Mouse (Mus musculus) limb, embryonic 15.5 days (tissue): ENCODE results near the gene Ltc4s. TPM values are rescaled to one million over a fixed set of nuclear protein-coding genes. Genes with fewer than 3 reads are reported as not detected.

Source experiments
- ATAC-seq: fragments of 200-750 bp; cut with Nextera tagmentation; 2 replicates; pipeline ENCODE4 v1.8.0; 2017; ENCODE audit warnings: low read depth, moderate TSS enrichment; ENCODE audit not compliant: insufficient number of reproducible peaks, low FRiP score, low TSS enrichment
- H3K27ac ChIP-seq: fragments of 300-500 bp; sonication (generic); 2 replicates; pipeline ENCODE4 v1.5.1; 2015; ENCODE audit warnings: moderate library complexity, mild to moderate bottlenecking, inconsistent platforms
- H3K27me3 ChIP-seq: fragments of 300-500 bp; sonication (generic); 2 replicates; pipeline ENCODE4 v1.6.1; 2015; ENCODE audit warnings: inconsistent platforms
- H3K36me3 ChIP-seq: fragments of 300-500 bp; sonication (generic); 2 replicates; pipeline ENCODE4 v1.6.1; 2015; ENCODE audit warnings: inconsistent platforms
- H3K4me1 ChIP-seq: fragments of 300-500 bp; sonication (generic); 2 replicates; pipeline ENCODE4 v1.6.1; 2015; ENCODE audit warnings: inconsistent platforms
- H3K4me2 ChIP-seq: fragments of 300-500 bp; sonication (generic); 2 replicates; pipeline ENCODE4 v1.6.1; 2015; ENCODE audit warnings: mild to moderate bottlenecking, inconsistent platforms
- H3K4me3 ChIP-seq: fragments of 300-500 bp; sonication (generic); 2 replicates; pipeline ENCODE4 v1.5.1; 2015; ENCODE audit warnings: mild to moderate bottlenecking, inconsistent platforms
- H3K9ac ChIP-seq: fragments of 300-500 bp; sonication (generic); 2 replicates; pipeline ENCODE4 v1.6.1; 2015; ENCODE audit warnings: inconsistent platforms
- H3K9me3 ChIP-seq: fragments of 300-500 bp; sonication (generic); 2 replicates; pipeline ENCODE4 v1.6.1; 2016; ENCODE audit warnings: inconsistent platforms
- WGBS: fragments of 180-500 bp; shearing (Covaris S2); methylation state at CpG from one replicate; pipeline ENCODE4 v1.1.7; 2015; 5-methylcytosine and 5-hydroxymethylcytosine counted together
- polyA plus RNA-seq: library from polyadenylated mRNA; unstranded; fragments of >200 nt; fragmentation: Nextera tagmentation; extraction: Ambion mirVana; gene quantifications from 2 replicates; pipeline ENCODE4 v1.2.1, GENCODE M21; 2015

The Ltc4s gene
- 2.1 and 3.0 TPM in 2 replicates for polyA plus RNA-seq

DNA sequence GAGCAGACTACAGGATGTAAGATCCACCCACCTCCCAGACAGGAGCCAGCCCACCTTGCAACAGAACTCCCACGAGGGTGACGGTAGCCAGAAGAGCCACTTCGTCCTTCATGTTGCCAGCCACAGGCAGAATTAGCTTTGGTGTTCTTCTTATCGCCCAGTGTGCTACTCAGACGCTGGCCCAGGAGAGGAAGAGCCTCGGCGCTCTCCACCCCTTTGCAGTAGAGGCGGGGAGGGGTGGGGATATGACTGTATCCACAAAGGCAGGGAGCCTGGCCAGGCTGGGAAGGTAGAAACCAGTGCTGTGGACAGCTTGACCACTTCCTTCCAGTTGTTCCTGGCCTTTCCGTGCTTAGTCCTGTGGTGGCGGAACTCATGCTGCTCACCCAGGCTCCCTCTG is at the start of gene Ltc4s:
Gene Ltc4s (minus strand): TSS at position 293 of the 400 bp plus-strand sequence.
- peak within 1 kb of the TSS; percentile 98 for H3K4me2 ChIP-seq
- no peak within 1 kb of the TSS for H3K27ac ChIP-seq
- peaks cover 28% of the 10 kb centered on the region for H3K27me3 ChIP-seq
- H3K9ac ChIP-seq, result 0 out of 2 replicates have a peak within 1 kb of the TSS, but pooled peaks have one; percentile 34
- peaks cover 18% of the 10 kb centered on the region for H3K36me3 ChIP-seq
- ATAC-seq, result no peak
- WGBS, result 41% methylated on average over 10 of the region's 10 CpGs
- peaks cover 20% of the 10 kb centered on the region for H3K4me1 ChIP-seq
- peak within 1 kb of the TSS; percentile 59 for H3K4me3 ChIP-seq
- H3K9me3 ChIP-seq, result no peaks in the 10 kb centered on the region

DNA sequence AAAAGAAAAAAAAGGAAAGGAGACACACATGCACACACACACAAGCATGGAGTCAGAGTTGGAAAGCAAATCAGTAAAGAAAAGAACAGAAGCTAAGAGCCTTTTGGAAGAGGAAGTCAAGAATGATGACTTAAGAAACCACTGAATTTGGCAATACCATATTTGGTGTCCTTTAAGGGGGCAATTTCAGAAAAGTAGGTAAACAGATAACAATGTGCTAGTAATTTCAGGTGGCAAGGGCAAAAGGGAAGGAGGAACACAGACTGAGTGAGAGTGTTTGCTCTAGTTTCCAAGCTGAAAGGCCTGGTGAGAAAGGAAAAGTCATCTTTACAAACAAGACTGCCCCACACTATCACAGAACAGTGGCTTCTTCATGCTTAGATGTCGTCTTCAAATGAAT is 48.0 kb upstream of the Ltc4s start:
- Histone ChIP-seq H3K36me3 (peaks cover 16% of the 10 kb centered on the region), H3K4me1 (peaks cover 15% of the 10 kb centered on the region; the same call in 1 of the 2 replicates), H3K27me3 (no peaks in the 10 kb centered on the region), H3K4me3 (no peak overlapping the region), H3K9me3 (no peaks in the 10 kb centered on the region), H3K9ac (no peak overlapping the region), H3K4me2 (no peak overlapping the region), H3K27ac (no peak overlapping the region)
- WGBS, result 87% methylated on average over 1 of the region's 1 CpGs
- ATAC-seq, result no peak

DNA sequence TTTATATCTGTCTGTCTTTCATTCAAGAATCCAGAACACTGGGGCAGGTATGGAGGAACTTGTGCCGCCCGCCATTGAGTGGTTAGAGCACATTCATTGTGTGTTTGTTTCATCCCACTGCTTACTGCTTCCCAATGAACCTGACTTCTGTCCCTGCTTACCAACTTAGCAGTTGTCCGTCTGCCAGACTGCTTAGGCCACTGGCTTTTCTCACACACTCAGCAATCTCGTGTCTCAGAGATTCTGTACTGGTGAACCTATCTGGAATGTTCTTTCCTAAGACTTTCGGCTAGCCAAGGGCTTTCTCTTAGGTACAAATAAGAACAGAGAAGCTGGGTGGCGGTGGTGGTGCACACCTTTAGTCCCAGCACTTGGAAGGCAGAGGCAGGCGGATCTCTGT is 47.3 kb upstream of the Ltc4s start:
- Histone ChIP-seq H3K4me2 (no peak overlapping the region), H3K27me3 (no peaks in the 10 kb centered on the region), H3K4me3 (no peak overlapping the region), H3K27ac (no peak overlapping the region), H3K4me1 (peaks cover 15% of the 10 kb centered on the region; the same call in 1 of the 2 replicates), H3K9me3 (no peaks in the 10 kb centered on the region), H3K9ac (no peak overlapping the region), H3K36me3 (peaks cover 22% of the 10 kb centered on the region)
- 94% methylated on average over 7 of the region's 7 CpGs for WGBS
- no peak for ATAC-seq

DNA sequence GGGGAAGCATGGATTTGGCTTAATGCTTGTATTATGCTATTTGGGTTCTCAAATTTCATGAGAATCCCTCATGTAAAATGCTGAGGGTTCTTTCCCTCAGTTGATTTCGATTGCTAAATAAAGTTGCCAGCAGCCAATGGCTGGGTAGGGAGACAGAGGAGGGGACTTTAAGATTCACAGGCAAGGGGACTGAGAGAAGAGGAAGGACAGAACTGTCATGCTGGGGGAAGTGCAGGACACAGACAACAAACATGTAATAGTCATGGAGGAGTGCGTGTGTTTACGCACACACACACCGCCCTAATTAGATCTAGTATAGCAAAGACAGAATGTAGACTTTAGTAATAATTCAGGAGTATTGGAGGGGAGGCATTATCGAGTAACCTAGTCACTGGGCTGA is 46.8 kb upstream of the Ltc4s start:
- 86% methylated on average over 5 of the region's 5 CpGs for WGBS
- Histone ChIP-seq H3K4me3 (no peak overlapping the region), H3K27ac (no peak overlapping the region), H3K27me3 (no peaks in the 10 kb centered on the region), H3K9me3 (no peaks in the 10 kb centered on the region), H3K36me3 (peaks cover 25% of the 10 kb centered on the region), H3K9ac (no peak overlapping the region), H3K4me1 (peaks cover 13% of the 10 kb centered on the region; the same call in 1 of the 2 replicates), H3K4me2 (no peak overlapping the region)
- ATAC-seq, result no peak

DNA sequence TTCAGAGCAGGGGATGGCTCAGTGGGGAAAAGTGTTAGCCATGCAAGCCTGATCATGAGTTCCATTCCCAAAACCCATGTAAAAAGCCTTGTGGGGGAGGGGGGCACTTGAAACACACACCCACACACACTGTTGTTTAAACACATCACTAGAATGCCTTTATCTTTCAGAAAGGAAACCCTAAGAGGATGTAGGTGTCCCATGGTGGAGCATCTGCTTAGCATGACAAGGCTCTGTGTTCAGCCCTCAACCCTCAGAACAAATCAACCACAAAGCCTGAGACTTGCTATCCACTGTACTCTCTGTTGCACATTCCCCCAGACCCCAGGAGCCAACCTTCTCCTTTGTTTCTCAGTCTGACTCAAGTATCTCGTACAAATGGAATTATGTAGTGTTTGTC is 41.6 kb upstream of the Ltc4s start:
- Histone ChIP-seq H3K4me3 (no peak overlapping the region), H3K9ac (no peak overlapping the region), H3K9me3 (no peaks in the 10 kb centered on the region), H3K4me1 (peaks cover 10% of the 10 kb centered on the region; the same call in 1 of the 2 replicates), H3K4me2 (no peak overlapping the region), H3K27ac (no peak overlapping the region), H3K27me3 (no peaks in the 10 kb centered on the region), H3K36me3 (peaks cover 9% of the 10 kb centered on the region)
- WGBS, result 90% methylated on average over 1 of the region's 1 CpGs
- ATAC-seq, result no peak

DNA sequence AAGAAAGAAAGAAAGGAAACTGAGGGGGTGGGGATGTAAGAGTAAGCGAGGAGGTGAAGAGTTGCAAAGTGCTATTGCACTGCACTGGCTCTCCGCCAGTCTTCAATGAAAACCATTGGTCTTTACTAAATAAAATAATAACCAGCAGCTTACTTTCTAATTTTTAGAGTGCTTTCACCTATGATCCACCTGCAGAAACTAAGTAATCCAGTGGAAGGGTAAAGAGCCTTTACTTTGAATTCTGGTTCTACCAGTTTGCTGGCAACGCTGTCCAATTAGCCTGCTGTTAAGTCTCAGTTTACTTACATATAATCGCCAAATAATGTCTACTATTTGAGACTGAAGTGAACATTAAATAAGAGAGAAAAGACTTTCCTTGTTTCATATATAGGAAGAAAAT is 40.6 kb upstream of the Ltc4s start:
- Histone ChIP-seq H3K4me2 (no peak overlapping the region), H3K9me3 (no peaks in the 10 kb centered on the region)

DNA sequence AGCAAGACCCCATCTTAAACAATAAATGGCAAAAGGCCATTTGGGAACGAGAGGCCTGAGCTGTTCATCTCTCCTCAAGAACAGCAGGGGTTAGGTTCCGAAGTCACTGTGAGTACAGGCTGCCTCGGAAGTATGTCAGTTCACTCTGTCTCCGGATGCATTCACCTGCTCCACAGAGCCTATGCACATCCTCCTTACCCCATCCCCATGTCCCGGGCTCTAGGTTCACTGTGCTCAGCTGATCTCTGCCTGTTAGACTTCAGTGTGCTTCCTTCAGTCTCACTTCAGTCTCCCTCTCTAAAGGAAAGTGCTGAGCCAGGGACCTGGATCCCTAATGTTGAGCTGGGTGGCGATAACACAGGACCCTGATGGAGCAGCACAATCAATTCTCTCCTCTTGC is 39.3 kb upstream of the Ltc4s start:
- no peaks in the 10 kb centered on the region for H3K27me3 ChIP-seq
- no peak overlapping the region for H3K4me2 ChIP-seq
- peaks cover 10% of the 10 kb centered on the region; the same call in 1 of the 2 replicates for H3K4me1 ChIP-seq
- WGBS, result 88% methylated on average over 6 of the region's 6 CpGs
- no peaks in the 10 kb centered on the region for H3K9me3 ChIP-seq
- no peak overlapping the region for H3K9ac ChIP-seq
- ATAC-seq, result no peak
- peaks cover 9% of the 10 kb centered on the region for H3K36me3 ChIP-seq
- H3K4me3 ChIP-seq, result no peak overlapping the region
- no peak overlapping the region for H3K27ac ChIP-seq

More for the DNA sequence above, 40.6 kb upstream of the Ltc4s start:
- no peak overlapping the region for H3K4me3 ChIP-seq
- no peak overlapping the region for H3K27ac ChIP-seq
- peaks cover 9% of the 10 kb centered on the region for H3K36me3 ChIP-seq
- H3K9ac ChIP-seq, result no peak overlapping the region
- H3K27me3 ChIP-seq, result no peaks in the 10 kb centered on the region
- no peak for ATAC-seq
- 77% methylated on average over 4 of the region's 4 CpGs for WGBS
- H3K4me1 ChIP-seq, result peaks cover 10% of the 10 kb centered on the region; the same call in 1 of the 2 replicates

DNA sequence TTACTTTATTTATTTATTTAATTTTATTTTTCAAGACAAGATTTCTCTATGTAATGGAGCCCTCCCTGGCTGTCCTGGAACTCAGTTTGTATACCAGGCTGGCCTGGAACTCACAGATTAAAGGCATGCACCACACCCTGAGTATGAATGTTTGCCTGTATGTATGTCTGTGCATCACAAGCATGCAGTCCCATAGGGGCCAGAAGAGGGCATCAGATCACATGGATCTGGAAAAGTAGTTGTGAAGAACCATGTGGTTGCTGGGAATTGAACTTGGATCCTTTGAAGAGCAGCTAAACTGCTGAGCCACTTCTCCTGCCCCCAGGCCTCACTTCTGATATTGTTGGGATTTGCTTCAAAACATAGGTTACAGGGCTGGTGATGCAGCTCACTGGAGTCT is 38.6 kb upstream of the Ltc4s start:
- Histone ChIP-seq H3K27me3 (no peaks in the 10 kb centered on the region), H3K9me3 (no peaks in the 10 kb centered on the region), H3K4me3 (no peak overlapping the region), H3K27ac (no peak overlapping the region), H3K9ac (no peak overlapping the region), H3K36me3 (peaks cover 9% of the 10 kb centered on the region), H3K4me1 (peaks cover 12% of the 10 kb centered on the region; the same call in 1 of the 2 replicates), H3K4me2 (no peak overlapping the region)
- no peak for ATAC-seq

DNA sequence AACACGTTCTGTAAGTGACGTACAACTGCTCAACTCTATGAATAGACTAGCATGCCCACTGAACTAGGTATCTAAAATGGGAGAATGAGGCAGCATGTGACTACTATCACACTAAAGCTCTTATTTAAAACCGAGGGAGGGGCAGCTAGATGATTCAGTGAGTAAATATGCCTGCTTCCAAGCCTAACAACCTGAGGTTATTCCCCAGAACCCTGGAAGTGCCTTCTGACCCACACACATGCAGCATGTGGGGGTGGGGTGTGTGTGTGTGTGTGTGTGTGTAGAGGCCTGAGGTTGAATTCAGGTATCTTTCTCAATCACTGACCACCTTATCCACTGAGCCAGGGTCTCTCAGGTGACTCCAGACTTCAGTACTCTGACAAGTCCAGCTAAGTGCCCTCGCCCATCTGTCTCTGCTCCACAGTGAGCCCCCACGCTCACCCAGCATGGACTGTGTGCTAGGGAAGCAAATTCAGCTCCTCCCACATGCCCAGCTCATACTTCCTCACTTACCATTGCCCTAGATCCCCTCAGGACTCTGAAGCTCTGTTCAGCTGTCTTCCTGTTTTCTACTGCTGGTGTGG is 37.2 kb upstream of the Ltc4s start:
- H3K4me1 ChIP-seq, result peaks cover 16% of the 10 kb centered on the region
- no peaks in the 10 kb centered on the region for H3K27me3 ChIP-seq
- peak; percentile 33; the same call in 1 of the 2 replicates for ATAC-seq
- no peak overlapping the region for H3K4me3 ChIP-seq
- H3K9me3 ChIP-seq, result no peaks in the 10 kb centered on the region
- 81% methylated on average over 5 of the region's 5 CpGs for WGBS
- H3K36me3 ChIP-seq, result peaks cover 2% of the 10 kb centered on the region
- no peak overlapping the region for H3K9ac ChIP-seq
- peak overlapping the region; percentile 13; the same call in 1 of the 2 replicates for H3K27ac ChIP-seq
- no peak overlapping the region for H3K4me2 ChIP-seq

DNA sequence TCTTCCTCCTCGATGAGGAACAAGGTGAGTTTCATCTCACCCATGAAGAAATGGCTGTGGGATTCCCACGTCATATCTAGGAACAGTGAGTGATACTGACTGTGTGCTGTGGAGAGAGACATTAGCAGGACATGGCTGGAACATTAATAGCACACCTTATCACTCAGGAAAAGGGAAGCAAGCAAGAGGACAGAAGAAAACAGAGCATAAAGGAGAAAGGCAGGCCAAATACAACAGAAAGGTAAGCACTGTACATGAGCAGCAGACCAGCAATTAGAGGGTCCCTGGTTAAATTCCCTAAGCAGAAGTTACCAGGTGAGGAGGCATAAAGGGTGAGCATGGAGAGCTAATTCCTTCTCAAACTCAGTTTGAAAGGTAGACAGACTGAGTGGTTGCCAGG is 36.7 kb upstream of the Ltc4s start:
- Histone ChIP-seq H3K27me3 (no peaks in the 10 kb centered on the region), H3K4me2 (no peak overlapping the region), H3K36me3 (no peaks in the 10 kb centered on the region), H3K9ac (no peak overlapping the region), H3K4me1 (peaks cover 16% of the 10 kb centered on the region), H3K4me3 (no peak overlapping the region), H3K9me3 (no peaks in the 10 kb centered on the region), H3K27ac (0 out of 2 replicates have a peak overlapping the region, but pooled peaks have one; percentile 13)
- ATAC-seq, result no peak
- WGBS, result 94% methylated on average over 2 of the region's 2 CpGs

DNA sequence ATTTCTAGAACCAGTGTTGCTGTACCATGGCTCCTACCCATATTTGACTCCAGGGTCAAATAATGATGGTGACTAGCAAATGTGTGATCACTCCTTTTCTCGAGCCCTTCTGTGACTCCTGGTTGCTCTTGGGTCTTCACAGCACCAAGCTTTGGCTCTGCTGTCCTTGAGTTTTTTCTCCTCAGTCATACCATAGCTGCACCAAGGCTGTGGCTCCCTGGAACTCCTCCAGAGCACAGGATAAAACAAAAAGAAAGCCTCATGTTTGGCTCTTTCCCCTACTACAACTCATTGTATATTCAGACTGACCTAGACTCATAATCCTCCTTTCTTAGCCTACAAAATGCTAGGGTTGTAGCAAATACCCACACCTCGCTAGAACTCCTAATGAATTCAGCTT is 34.4 kb upstream of the Ltc4s start:
- 90% methylated on average over 2 of the region's 2 CpGs for WGBS

DNA sequence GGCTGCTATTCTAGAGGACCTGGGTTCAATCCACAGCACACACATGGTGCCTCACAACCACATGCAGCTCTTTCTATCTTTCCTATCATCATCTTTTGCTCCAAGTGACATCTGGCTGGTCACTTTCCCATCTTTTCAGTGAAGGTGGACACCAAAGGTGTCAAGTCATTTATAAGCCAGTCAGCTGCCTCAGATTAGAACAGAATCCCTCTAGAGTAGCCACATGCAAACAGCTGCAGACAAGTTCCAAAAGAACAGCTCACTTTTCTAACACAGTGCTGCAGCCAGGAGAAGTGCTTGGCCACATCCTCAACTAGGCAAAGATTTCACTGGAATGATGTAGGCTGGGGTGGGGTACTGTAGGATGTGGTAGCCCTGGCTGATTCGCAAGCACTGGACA is 31.5 kb upstream of the Ltc4s start:
- WGBS, result 95% methylated on average over 1 of the region's 1 CpGs

More for the DNA sequence above, 34.4 kb upstream of the Ltc4s start:
- Histone ChIP-seq H3K4me2 (no peak overlapping the region), H3K4me3 (no peak overlapping the region), H3K9me3 (no peaks in the 10 kb centered on the region), H3K27ac (no peak overlapping the region), H3K36me3 (no peaks in the 10 kb centered on the region), H3K27me3 (no peaks in the 10 kb centered on the region), H3K4me1 (peaks cover 16% of the 10 kb centered on the region), H3K9ac (no peak overlapping the region)
- no peak for ATAC-seq

More for the DNA sequence above, 31.5 kb upstream of the Ltc4s start:
- no peak overlapping the region for H3K4me3 ChIP-seq
- no peak overlapping the region for H3K27ac ChIP-seq
- H3K4me2 ChIP-seq, result no peak overlapping the region
- H3K9me3 ChIP-seq, result no peaks in the 10 kb centered on the region
- peaks cover 6% of the 10 kb centered on the region; the same call in 1 of the 2 replicates for H3K4me1 ChIP-seq
- no peaks in the 10 kb centered on the region for H3K27me3 ChIP-seq
- H3K36me3 ChIP-seq, result peaks cover 21% of the 10 kb centered on the region
- ATAC-seq, result no peak
- no peak overlapping the region for H3K9ac ChIP-seq
